Mouse (Mus musculus) midbrain, embryonic 15.5 days (tissue): ENCODE measurements around the gene Cldn10. TPM values are rescaled to one million over a fixed set of nuclear protein-coding genes. Genes with fewer than 3 reads are reported as not detected.
"Not testable (repeated sequence)": the region's sequence is repeated elsewhere in the genome, so short reads cannot be mapped to it uniquely, and the experiment has no call there.

Experiments
- ATAC-seq: fragments of 200-750 bp; cut with Nextera tagmentation; replicated peaks from 2 replicates; pipeline ENCODE4 v1.8.0; 2017; ENCODE audit warnings: moderate TSS enrichment
- H3K27ac ChIP-seq: fragments of 300-500 bp; sonication (generic); 2 replicates; pipeline ENCODE4 v1.5.1; 2015; ENCODE audit warnings: mild to moderate bottlenecking, inconsistent platforms
- H3K27me3 ChIP-seq: fragments of 300-500 bp; sonication (generic); replicated peaks from 2 replicates; pipeline ENCODE4 v1.6.1; 2015; ENCODE audit warnings: inconsistent platforms
- H3K36me3 ChIP-seq: fragments of 300-500 bp; sonication (generic); replicated peaks from 2 replicates; pipeline ENCODE4 v1.6.1; 2015; ENCODE audit warnings: inconsistent platforms
- H3K4me1 ChIP-seq: fragments of 300-500 bp; sonication (generic); 2 replicates; pipeline ENCODE4 v1.6.1; 2015; ENCODE audit warnings: inconsistent platforms
- H3K4me2 ChIP-seq: fragments of 300-500 bp; sonication (generic); 2 replicates; pipeline ENCODE4 v1.6.1; 2015; ENCODE audit warnings: inconsistent platforms, mild to moderate bottlenecking, moderate library complexity
- H3K4me3 ChIP-seq: fragments of 300-500 bp; sonication (generic); 2 replicates; pipeline ENCODE4 v1.5.1; 2015; ENCODE audit warnings: mild to moderate bottlenecking, inconsistent platforms
- H3K9ac ChIP-seq: fragments of 300-500 bp; sonication (generic); 2 replicates; pipeline ENCODE4 v1.6.1; 2015; ENCODE audit warnings: mild to moderate bottlenecking, inconsistent platforms
- H3K9me3 ChIP-seq: fragments of 300-500 bp; sonication (generic); 2 replicates; pipeline ENCODE4 v1.6.1; 2016; ENCODE audit warnings: inconsistent platforms
- WGBS: fragments of 180-500 bp; shearing (Covaris S2); methylation state at CpG from one replicate; pipeline ENCODE4 v1.1.7; 2015; ENCODE audit warnings: mixed read lengths; 5-methylcytosine and 5-hydroxymethylcytosine counted together
- polyA plus RNA-seq: library from polyadenylated mRNA; unstranded; fragments of >200 nt; fragmentation: Nextera tagmentation; extraction: Ambion mirVana; gene quantifications from 2 replicates; pipeline ENCODE4 v1.2.1, GENCODE M21; 2015

The Cldn10 gene
- polyA plus RNA-seq, 1 experiment from 2014 or later: 1.8 TPM

GRCm38 (mm10) chr14:118811256-118811655 is 23.5 kb downstream of the Cldn10 start:
- not testable (repeated sequence) for H3K27ac ChIP-seq, ATAC-seq, H3K4me2 ChIP-seq, H3K27me3 ChIP-seq, H3K9ac ChIP-seq, H3K4me3 ChIP-seq, H3K36me3 ChIP-seq, H3K9me3 ChIP-seq, H3K4me1 ChIP-seq

GRCm38 (mm10) chr14:118813111-118813510 is 25.4 kb downstream of the Cldn10 start:
- 71% methylated on average over 7 of the region's 7 CpGs for WGBS
- ATAC-seq: no peak
- Histone ChIP-seq H3K9ac (no peak overlapping the region), H3K4me1 (no peaks in the 10 kb centered on the region), H3K27ac (no peak overlapping the region), H3K4me3 (no peak overlapping the region), H3K9me3 (no peaks in the 10 kb centered on the region), H3K27me3 (no peaks in the 10 kb centered on the region), H3K4me2 (no peak overlapping the region), H3K36me3 (no peaks in the 10 kb centered on the region)

DNA sequence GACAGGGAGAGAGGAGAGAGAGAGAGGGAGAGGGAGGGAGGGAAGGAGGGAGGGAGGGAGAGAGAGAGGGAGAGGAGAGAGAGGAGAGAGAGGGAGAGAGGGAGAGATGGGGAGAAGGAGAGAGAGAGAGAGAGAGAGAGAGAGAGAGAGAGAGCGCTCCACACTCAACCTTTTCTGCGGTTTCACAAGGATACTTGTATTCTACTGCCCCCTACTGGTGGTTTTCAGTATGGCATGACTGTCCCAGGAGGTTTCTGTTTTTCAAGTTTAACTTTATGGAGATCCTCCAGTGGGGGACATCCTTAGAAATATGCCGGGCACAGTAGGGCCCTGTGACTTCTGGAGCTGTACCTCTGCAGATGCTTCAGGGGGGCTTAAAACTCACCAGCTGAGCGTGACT is 28.8 kb downstream of the Cldn10 start:
- no peak for ATAC-seq

GRCm38 (mm10) chr14:118820111-118820510 is 32.4 kb downstream of the Cldn10 start:
- peak; percentile 59 for ATAC-seq
- Histone ChIP-seq H3K4me1 (no peaks in the 10 kb centered on the region), H3K4me3 (no peak overlapping the region), H3K9ac (no peak overlapping the region), H3K27ac (no peak overlapping the region), H3K27me3 (no peaks in the 10 kb centered on the region), H3K9me3 (no peaks in the 10 kb centered on the region), H3K36me3 (no peaks in the 10 kb centered on the region), H3K4me2 (no peak overlapping the region)
- 8% methylated on average over 8 of the region's 8 CpGs for WGBS

More for the DNA sequence above, 28.8 kb downstream of the Cldn10 start:
- no peak overlapping the region for H3K27ac ChIP-seq
- H3K4me1 ChIP-seq: no peaks in the 10 kb centered on the region
- H3K4me2 ChIP-seq: no peak overlapping the region
- H3K4me3 ChIP-seq: no peak overlapping the region
- WGBS: 15% methylated on average over 4 of the region's 4 CpGs
- no peaks in the 10 kb centered on the region for H3K9me3 ChIP-seq
- H3K27me3 ChIP-seq: no peaks in the 10 kb centered on the region
- H3K36me3 ChIP-seq: no peaks in the 10 kb centered on the region
- no peak overlapping the region for H3K9ac ChIP-seq

- Histone ChIP-seq H3K4me3 (no peak overlapping the region), H3K27ac (no peak overlapping the region), H3K27me3 (no peaks in the 10 kb centered on the region), H3K4me1 (no peaks in the 10 kb centered on the region), H3K4me2 (no peak overlapping the region), H3K9ac (no peak overlapping the region), H3K9me3 (no peaks in the 10 kb centered on the region), H3K36me3 (no peaks in the 10 kb centered on the region)
- ATAC-seq: no peak
- WGBS: 77% methylated on average over 4 of the region's 4 CpGs
Observed at GRCm38 (mm10) chr14:118822816-118823215, 35.1 kb downstream of the Cldn10 start.

GRCm38 (mm10) chr14:118823313-118823712 is 35.6 kb downstream of the Cldn10 start:
- no peak overlapping the region for H3K9ac ChIP-seq
- H3K4me1 ChIP-seq: no peaks in the 10 kb centered on the region
- WGBS: 87% methylated on average over 6 of the region's 6 CpGs
- no peak overlapping the region for H3K27ac ChIP-seq
- H3K4me3 ChIP-seq: no peak overlapping the region
- no peaks in the 10 kb centered on the region for H3K27me3 ChIP-seq
- no peaks in the 10 kb centered on the region for H3K36me3 ChIP-seq
- no peak for ATAC-seq
- H3K4me2 ChIP-seq: no peak overlapping the region
- no peaks in the 10 kb centered on the region for H3K9me3 ChIP-seq

GRCm38 (mm10) chr14:118826346-118826745 is 38.6 kb downstream of the Cldn10 start:
- Histone ChIP-seq H3K4me2 (no peak overlapping the region), H3K4me1 (no peaks in the 10 kb centered on the region), H3K36me3 (no peaks in the 10 kb centered on the region), H3K9ac (no peak overlapping the region), H3K4me3 (no peak overlapping the region), H3K9me3 (no peaks in the 10 kb centered on the region), H3K27me3 (no peaks in the 10 kb centered on the region), H3K27ac (no peak overlapping the region)
- no peak for ATAC-seq
- WGBS: 53% methylated on average over 8 of the region's 8 CpGs

DNA sequence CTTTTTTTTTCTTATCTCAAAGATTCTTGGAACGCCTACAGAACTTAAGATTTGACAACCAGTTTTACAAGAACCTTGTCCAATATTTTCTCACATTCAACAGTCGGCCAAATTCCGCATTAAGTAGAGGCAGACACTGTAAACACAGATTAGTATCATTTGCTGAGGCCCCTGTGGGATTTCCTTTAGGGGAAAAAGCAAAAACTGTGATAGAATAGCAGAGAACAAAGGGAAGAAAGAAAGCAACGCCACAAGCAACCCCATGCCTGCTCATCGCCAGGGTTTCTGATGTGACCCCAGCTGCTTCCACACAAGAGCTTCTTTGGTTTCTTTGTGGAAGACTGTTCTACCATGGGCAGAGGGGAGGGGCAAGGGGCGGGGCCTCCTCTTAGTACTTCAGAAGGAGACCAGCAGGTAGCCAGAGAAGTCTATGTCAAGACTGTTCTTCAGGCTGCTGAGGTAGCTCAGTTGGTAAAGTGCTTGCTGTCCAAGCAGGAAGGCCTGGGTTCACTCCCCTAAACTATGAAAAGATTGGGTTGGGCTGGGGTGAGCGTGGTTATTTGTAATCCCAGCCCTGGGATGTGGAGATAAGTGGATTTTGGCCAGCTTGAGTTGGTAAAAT is 39.7 kb downstream of the Cldn10 start:
- 14% methylated on average over 7 of the region's 7 CpGs for WGBS
- no peak overlapping the region for H3K4me3 ChIP-seq
- H3K9me3 ChIP-seq: no peaks in the 10 kb centered on the region
- no peaks in the 10 kb centered on the region for H3K4me1 ChIP-seq
- no peak overlapping the region for H3K9ac ChIP-seq
- H3K36me3 ChIP-seq: no peaks in the 10 kb centered on the region
- no peak for ATAC-seq
- no peaks in the 10 kb centered on the region for H3K27me3 ChIP-seq
- H3K4me2 ChIP-seq: no peak overlapping the region
- H3K27ac ChIP-seq: no peak overlapping the region

- 92% methylated on average over 11 of the region's 11 CpGs for WGBS
- H3K4me3 ChIP-seq: no peak overlapping the region
- H3K27ac ChIP-seq: no peak overlapping the region
- H3K36me3 ChIP-seq: no peaks in the 10 kb centered on the region
- H3K9me3 ChIP-seq: no peaks in the 10 kb centered on the region
- H3K4me1 ChIP-seq: no peaks in the 10 kb centered on the region
- H3K9ac ChIP-seq: no peak overlapping the region
- no peak for ATAC-seq
- H3K27me3 ChIP-seq: no peaks in the 10 kb centered on the region
- no peak overlapping the region for H3K4me2 ChIP-seq
Observed at GRCm38 (mm10) chr14:118829331-118830095, 41.8 kb downstream of the Cldn10 start.

DNA sequence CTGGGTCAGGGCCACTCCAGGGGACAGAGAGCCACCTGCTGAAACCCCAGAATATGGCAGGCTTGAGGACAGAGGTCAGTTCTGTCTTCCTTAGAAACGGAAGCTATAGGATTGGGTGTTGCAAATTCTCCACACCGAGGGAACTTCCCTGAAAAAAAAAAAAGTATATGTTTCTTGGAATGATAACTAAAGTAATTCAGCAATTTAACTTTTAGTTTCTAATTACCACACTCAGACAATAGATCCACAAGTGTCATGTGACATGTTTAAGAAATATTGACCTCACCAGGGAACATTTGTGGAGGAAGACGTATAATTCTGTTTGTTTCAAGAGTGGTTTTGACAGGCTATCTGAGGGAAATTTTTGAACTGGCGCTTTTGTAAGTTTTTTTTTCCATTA is 43.9 kb downstream of the Cldn10 start:
- no peak overlapping the region for H3K27ac ChIP-seq
- H3K27me3 ChIP-seq: no peaks in the 10 kb centered on the region
- no peak overlapping the region for H3K9ac ChIP-seq
- H3K36me3 ChIP-seq: no peaks in the 10 kb centered on the region
- no peak overlapping the region for H3K4me3 ChIP-seq
- no peak for ATAC-seq
- WGBS: 84% methylated on average over 4 of the region's 4 CpGs
- no peaks in the 10 kb centered on the region for H3K9me3 ChIP-seq
- no peaks in the 10 kb centered on the region for H3K4me1 ChIP-seq
- H3K4me2 ChIP-seq: no peak overlapping the region

- Histone ChIP-seq H3K9ac (no peak overlapping the region), H3K36me3 (no peaks in the 10 kb centered on the region), H3K4me3 (no peak overlapping the region), H3K9me3 (no peaks in the 10 kb centered on the region), H3K27ac (no peak overlapping the region), H3K4me1 (no peaks in the 10 kb centered on the region), H3K4me2 (no peak overlapping the region), H3K27me3 (no peaks in the 10 kb centered on the region)
- ATAC-seq: no peak
- 78% methylated on average over 6 of the region's 6 CpGs for WGBS
Observed at GRCm38 (mm10) chr14:118833241-118833640, 45.5 kb downstream of the Cldn10 start.

- no peak overlapping the region for H3K4me2 ChIP-seq
- H3K9ac ChIP-seq: no peak overlapping the region
- H3K9me3 ChIP-seq: no peaks in the 10 kb centered on the region
- no peaks in the 10 kb centered on the region for H3K4me1 ChIP-seq
- H3K27me3 ChIP-seq: no peaks in the 10 kb centered on the region
- no peak overlapping the region for H3K4me3 ChIP-seq
- 16% methylated on average over 7 of the region's 7 CpGs for WGBS
- no peaks in the 10 kb centered on the region for H3K36me3 ChIP-seq
- no peak for ATAC-seq
- no peak overlapping the region for H3K27ac ChIP-seq
Observed at GRCm38 (mm10) chr14:118834313-118834712, 46.6 kb downstream of the Cldn10 start.

- no peak overlapping the region for H3K4me3 ChIP-seq
- 85% methylated on average over 11 of the region's 11 CpGs for WGBS
- no peak overlapping the region for H3K27ac ChIP-seq
- H3K9me3 ChIP-seq: no peaks in the 10 kb centered on the region
- H3K4me2 ChIP-seq: no peak overlapping the region
- no peaks in the 10 kb centered on the region for H3K4me1 ChIP-seq
- H3K9ac ChIP-seq: no peak overlapping the region
- no peaks in the 10 kb centered on the region for H3K36me3 ChIP-seq
- H3K27me3 ChIP-seq: no peaks in the 10 kb centered on the region
- no peak for ATAC-seq
Observed at GRCm38 (mm10) chr14:118836145-118836544, 48.4 kb downstream of the Cldn10 start.
